Mouse (Mus musculus) kidney, adult 2 months (tissue): ENCODE measurements around the gene Sesn1. TPM values are rescaled to one million over a fixed set of nuclear protein-coding genes. Genes with fewer than 3 reads are reported as not detected.

ENCODE experiments used
- DNase-seq: peaks from one replicate; pipeline ENCODE4 v3.0.0; 2021
- H3K27ac ChIP-seq: fragments of 200-500 bp; 2 replicates; pipeline ENCODE4 v1.5.1; 2012; ENCODE audit warnings: low read depth, low read length, control low read depth, inconsistent platforms; ENCODE audit not compliant: insufficient read depth
- H3K27me3 ChIP-seq: fragments of 200-500 bp; replicated peaks from 2 replicates; pipeline ENCODE4 v1.6.1; 2012; ENCODE audit warnings: mild to moderate bottlenecking, moderate library complexity, low read length, inconsistent platforms; ENCODE audit not compliant: control insufficient read depth, insufficient read depth
- H3K36me3 ChIP-seq: fragments of 200-500 bp; 2 replicates; pipeline ENCODE4 v1.6.1; 2012; ENCODE audit warnings: mild to moderate bottlenecking, moderate library complexity, low read length, inconsistent platforms; ENCODE audit not compliant: control insufficient read depth, insufficient read depth
- H3K4me1 ChIP-seq: fragments of 200-500 bp; 2 replicates; pipeline ENCODE4 v1.6.1; 2011; ENCODE audit warnings: low read length; ENCODE audit not compliant: control insufficient read depth, insufficient read depth
- H3K4me3 ChIP-seq: fragments of 200-500 bp; 2 replicates; pipeline ENCODE4 v1.5.1; 2011; ENCODE audit warnings: mild to moderate bottlenecking, low read depth, low read length, control low read depth; ENCODE audit not compliant: insufficient read depth
- CTCF ChIP-seq: fragments of 200-500 bp; conservative IDR thresholded peaks from 2 replicates; pipeline ENCODE4 v1.5.1; 2011; ENCODE audit warnings: low read depth, mild to moderate bottlenecking, control low read depth, low read length, moderate library complexity, mixed read lengths; ENCODE audit not compliant: insufficient read depth, insufficient read length
- POLR2A ChIP-seq: fragments of 200-500 bp; IDR thresholded peaks from one replicate; pipeline ENCODE4 v1.6.1; 2011; ENCODE audit warnings: low read depth, low read length, control low read depth
- WGBS: fragments of 180-500 bp; shearing (Covaris S2); methylation state at CpG from one replicate; pipeline ENCODE4 v1.1.7; 2018; 5-methylcytosine and 5-hydroxymethylcytosine counted together
- polyA plus RNA-seq: library from polyadenylated mRNA; depleted of rRNA; stranded (reverse); fragments of >200 nt; gene quantifications from 2 replicates; pipeline ENCODE4 v1.2.3, GENCODE M21; 2012

Gene Sesn1
- polyA plus RNA-seq, 1 experiment: 13.2 TPM

GRCm38 (mm10) chr10:41797253-41797652, 12.5 kb upstream of the Sesn1 start:
- H3K27ac ChIP-seq: no peak overlapping the region
- DNase-seq: no peak
- TF ChIP-seq CTCF (no peak), POLR2A (no peak)
- no peaks in the 10 kb centered on the region for H3K4me1 ChIP-seq
- 98% methylated on average over 8 of the region's 8 CpGs for WGBS
- H3K4me3 ChIP-seq: no peak overlapping the region
- H3K27me3 ChIP-seq: no peaks in the 10 kb centered on the region; the same call in 1 of the 2 replicates
- H3K36me3 ChIP-seq: peaks cover 2% of the 10 kb centered on the region; the same call in 1 of the 2 replicates

- H3K27me3 ChIP-seq: no peaks in the 10 kb centered on the region
- peaks cover 2% of the 10 kb centered on the region; the same call in 1 of the 2 replicates for H3K36me3 ChIP-seq
- TF ChIP-seq POLR2A (no peak), CTCF (no peak)
- H3K27ac ChIP-seq: no peak overlapping the region
- 0 out of 2 replicates have a peak, but pooled peaks cover 3% of the 10 kb centered on the region for H3K4me1 ChIP-seq
- 89% methylated on average over 8 of the region's 8 CpGs for WGBS
- H3K4me3 ChIP-seq: no peak overlapping the region
- peak; percentile 23 for DNase-seq
Measured at GRCm38 (mm10) chr10:41803467-41803866, 6.3 kb upstream of the Sesn1 start.

GRCm38 (mm10) chr10:41804711-41805110, 5.0 kb upstream of the Sesn1 start:
- Histone ChIP-seq H3K27me3 (no peaks in the 10 kb centered on the region), H3K4me3 (no peak overlapping the region), H3K4me1 (0 out of 2 replicates have a peak, but pooled peaks cover 3% of the 10 kb centered on the region), H3K36me3 (peaks cover 2% of the 10 kb centered on the region; the same call in 1 of the 2 replicates), H3K27ac (no peak overlapping the region)
- DNase-seq: peak; percentile 30
- 47% methylated on average over 3 of the region's 3 CpGs for WGBS
- TF ChIP-seq CTCF: no peak

DNA sequence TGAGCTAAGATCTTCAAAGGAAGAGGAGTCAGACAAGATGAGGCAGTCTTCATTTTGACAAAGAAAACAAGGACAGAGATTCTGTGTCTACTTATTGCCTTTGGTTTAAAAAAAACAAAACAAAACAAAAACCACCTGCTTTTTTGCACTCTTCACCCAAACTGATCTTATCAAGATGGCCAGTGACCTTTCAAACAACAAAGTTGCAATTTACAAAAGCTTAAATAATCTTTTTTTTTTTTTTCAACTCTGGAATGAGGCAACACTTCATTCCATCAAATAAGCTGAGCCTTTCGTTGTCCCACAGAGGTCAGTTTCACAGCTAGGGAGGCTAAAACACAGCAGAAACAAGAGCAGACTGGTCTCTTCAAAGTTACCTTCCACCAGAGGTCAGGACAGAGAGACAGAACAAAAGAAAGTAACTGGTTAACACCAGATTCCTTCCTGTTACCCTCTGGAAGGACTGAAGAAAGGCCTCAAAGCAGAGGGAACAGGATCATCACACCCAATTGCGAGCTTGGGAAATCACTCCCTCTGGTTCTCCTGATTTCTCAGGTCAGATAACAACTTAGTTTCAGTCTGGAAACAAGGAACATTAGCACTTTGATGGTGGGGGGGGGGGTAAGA, 3.9 kb upstream of the Sesn1 start:
- Histone ChIP-seq H3K4me1 (peaks cover 3% of the 10 kb centered on the region; the same call in 1 of the 2 replicates), H3K36me3 (no peaks in the 10 kb centered on the region; the same call in 1 of the 2 replicates), H3K27me3 (no peaks in the 10 kb centered on the region), H3K4me3 (no peak overlapping the region), H3K27ac (no peak overlapping the region)
- no peak for TF ChIP-seq POLR2A
- no peak for TF ChIP-seq CTCF
- WGBS: 68% methylated on average over 2 of the region's 2 CpGs
- no peak for DNase-seq

DNA sequence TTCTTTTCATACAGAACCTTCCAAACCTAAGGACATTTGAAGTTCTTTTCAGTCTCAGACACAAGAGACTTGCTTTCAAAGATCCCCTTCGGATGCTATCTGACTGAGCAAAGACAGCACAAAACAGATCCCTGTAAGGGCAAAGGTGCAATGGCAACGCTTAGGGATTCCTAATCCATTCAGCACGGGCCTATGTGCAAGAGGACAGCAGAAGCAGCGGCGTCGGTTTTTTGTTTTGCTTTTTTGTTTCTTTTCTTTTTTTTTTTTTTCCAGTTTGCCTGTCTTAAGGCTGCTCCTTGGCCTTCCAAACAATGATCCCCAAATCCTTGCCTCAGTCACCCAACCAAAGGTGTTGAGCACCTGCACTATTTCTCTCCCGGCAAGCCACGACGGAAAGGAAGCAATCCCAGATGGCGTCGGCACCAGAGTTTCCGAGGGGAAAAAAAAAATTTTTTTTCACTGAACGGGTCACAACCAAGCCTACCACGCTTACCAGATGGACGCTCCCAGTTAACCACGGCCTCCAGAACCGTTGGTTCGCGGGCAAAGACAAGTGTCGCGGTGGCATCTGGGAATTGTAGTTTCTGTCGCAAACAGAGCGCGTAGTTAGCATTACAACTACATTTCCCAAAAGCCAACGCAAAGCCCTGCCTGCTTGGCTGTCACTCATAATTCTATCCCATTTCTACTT, 510 bp upstream of the Sesn1 start:
- no peaks in the 10 kb centered on the region for H3K27me3 ChIP-seq
- H3K4me1 ChIP-seq: peaks cover 3% of the 10 kb centered on the region; the same call in 1 of the 2 replicates
- H3K27ac ChIP-seq: peak overlapping the region; percentile 97
- no peaks in the 10 kb centered on the region for H3K36me3 ChIP-seq
- DNase-seq: peak; percentile 95
- TF ChIP-seq CTCF: no peak
- 3% methylated on average over 25 of the region's 25 CpGs for WGBS
- peak overlapping the region; percentile 87 for H3K4me3 ChIP-seq

- H3K27me3 ChIP-seq: no peaks in the 10 kb centered on the region
- no peak for TF ChIP-seq CTCF
- no peak for TF ChIP-seq POLR2A
- H3K36me3 ChIP-seq: no peaks in the 10 kb centered on the region
- H3K4me3 ChIP-seq: peak overlapping the region; percentile 87
- under 1% methylated on average over 36 of the region's 36 CpGs for WGBS
- H3K4me1 ChIP-seq: no peaks in the 10 kb centered on the region; the same call in 1 of the 2 replicates
- H3K27ac ChIP-seq: peak overlapping the region; percentile 22
- peak; percentile 14 for DNase-seq
Measured at GRCm38 (mm10) chr10:41810564-41811455, 1.1 kb downstream of the Sesn1 start.

- H3K27ac ChIP-seq: no peak overlapping the region
- no peaks in the 10 kb centered on the region for H3K27me3 ChIP-seq
- DNase-seq: no peak
- H3K4me3 ChIP-seq: no peak overlapping the region
- no peaks in the 10 kb centered on the region for H3K36me3 ChIP-seq
- TF ChIP-seq POLR2A (no peak), CTCF (no peak)
- WGBS: 65% methylated on average over 6 of the region's 6 CpGs
- peaks cover 2% of the 10 kb centered on the region; the same call in 1 of the 2 replicates for H3K4me1 ChIP-seq
Measured at GRCm38 (mm10) chr10:41812566-41812965, 2.8 kb downstream of the Sesn1 start.
